Mouse (Mus musculus): ENCODE results near the gene Grm8.

- TF ChIP-seq CTCF (IDR thresholded peaks at IDR 0.05; ENCODE audit: low read depth, low read length) = no peak
- no peak for TF ChIP-seq POLR2A (IDR thresholded peaks at IDR 0.05; ENCODE audit: extremely low read depth, insufficient read depth, low read length)
Observed at GRCm38 (mm10) chr6:27789151-27789550, 345.8 kb downstream of the Grm8 start.

Measured in liver, adult 2 months (tissue).